Mouse (Mus musculus) embryo, embryonic 11 days (tissue): ENCODE measurements around the gene Itpr2.

Source experiments
- DNase-seq: peaks from one replicate; pipeline ENCODE4 v3.0.0-alpha.2; 2015

The Itpr2 gene

DNA sequence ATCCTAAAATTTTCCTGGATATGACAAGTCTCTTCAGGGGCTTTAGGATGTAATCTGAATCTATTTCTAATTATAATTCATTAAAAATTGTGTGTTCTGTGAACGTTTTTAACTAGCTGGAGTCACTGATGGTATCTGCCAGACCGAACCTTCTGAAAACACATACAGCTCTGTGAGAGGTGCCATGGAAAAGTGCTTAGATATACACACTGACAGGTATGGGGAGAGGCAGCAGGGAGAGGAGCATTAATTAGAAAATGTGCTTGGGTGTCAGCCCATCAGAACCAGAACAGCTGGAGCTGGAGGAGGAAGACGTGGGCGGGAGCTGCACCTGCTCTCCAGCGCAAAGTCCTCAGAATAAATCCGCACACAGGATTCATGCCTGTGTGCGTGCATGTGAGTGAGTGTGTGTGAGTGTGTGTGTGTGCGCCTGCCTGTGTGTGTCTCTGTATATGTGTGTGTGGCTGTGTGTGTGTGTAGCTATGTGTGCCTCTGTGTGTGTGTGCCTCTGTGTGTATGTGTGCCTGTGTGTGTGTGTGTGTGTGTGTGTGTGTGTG is 199.4 kb downstream of the Itpr2 start:
- no peak for DNase-seq

DNA sequence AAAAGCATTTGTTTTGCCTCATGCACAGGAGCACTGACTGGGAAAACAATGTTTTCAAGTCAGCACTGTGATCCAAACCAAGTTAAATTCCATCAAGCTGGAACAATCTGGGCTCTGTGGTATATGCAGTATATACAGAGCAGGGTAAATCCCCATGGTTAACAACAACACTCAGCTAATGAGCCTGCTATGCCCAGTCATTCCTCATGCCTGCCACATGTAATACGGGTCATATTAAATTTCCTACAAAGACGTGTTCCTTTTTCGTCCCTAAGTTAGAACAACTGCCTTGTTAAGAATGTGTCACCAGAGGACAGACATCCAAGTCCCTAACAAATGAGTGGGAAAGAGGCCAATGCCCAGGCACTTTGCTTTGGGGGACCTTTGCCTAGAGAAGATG is 199.9 kb downstream of the Itpr2 start:
- no peak for DNase-seq

DNA sequence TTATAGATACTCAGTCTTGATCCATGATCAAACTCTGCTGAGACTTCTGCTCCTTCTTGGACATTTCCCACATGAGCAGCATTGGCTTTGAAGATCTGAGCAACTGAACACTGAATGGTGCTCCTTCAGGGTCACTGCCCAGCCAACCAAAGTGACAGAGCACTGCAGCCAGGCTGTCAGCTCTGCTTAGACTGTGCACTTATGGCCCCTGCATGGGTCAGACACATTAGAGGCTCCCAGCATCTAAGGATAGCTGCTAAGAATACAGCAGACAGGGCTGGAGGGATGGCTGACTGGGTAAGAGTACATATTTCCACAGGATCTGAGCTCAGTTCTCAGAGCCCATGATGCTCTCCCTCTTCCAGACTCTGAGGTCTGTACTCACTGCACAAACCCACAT is 201.1 kb downstream of the Itpr2 start:
- DNase-seq: no peak

DNA sequence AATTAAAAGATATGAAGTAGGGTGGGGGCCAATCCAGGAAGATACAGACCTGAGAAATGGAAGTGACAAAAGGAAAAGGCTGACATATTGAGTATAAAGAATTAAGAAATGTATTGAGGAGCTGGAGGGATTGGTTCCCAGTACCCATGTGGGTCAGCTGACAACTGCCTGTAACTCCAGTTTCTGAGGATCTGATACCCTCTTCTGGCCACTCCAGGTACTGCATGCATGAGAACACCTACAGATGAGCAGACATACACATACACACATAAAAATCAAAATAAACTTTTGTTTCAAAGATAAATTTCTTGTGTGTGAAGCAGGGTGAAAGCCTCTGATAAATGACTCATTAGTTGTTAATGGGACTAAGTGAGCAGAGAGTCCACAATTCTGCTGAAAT is 203.3 kb downstream of the Itpr2 start:
- DNase-seq: no peak

DNA sequence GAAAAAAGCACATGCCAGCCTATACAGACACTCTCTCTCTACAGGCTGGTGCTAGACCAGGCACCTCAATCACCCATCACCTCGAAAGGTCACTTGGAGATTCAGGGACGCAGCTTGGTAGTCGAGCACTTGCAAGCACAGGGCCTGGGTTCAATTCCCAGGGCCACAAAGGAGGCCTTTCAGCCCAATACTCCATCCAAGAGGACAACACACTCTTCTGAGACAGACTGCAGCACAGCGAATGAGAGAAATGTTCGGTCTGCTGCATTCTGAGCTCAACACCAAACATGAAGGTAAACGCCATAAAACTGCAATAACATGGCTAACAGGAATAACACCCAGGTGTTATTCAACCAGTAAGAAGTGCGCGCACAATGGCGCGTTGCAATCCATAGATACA is 211.0 kb downstream of the Itpr2 start:
- DNase-seq: no peak

DNA sequence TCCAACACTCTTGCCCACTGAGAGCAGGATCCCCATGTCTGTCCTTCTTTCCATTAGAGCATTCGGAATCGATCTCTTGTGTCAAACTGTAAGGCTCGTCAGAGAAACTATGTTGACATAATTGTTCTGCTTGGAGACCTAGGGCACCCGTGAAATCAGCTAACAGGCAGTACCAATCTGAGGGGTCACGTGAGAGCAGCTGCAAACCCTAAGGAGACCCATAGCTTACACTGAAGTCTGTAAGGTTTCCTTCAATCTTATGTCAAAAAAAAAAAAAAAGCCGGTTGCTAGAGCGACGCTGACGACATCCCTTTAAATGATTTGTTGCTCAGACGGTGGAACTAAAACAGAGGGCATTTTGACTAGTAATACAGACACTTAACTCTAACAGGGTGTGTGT is 212.2 kb downstream of the Itpr2 start:
- no peak for DNase-seq

DNA sequence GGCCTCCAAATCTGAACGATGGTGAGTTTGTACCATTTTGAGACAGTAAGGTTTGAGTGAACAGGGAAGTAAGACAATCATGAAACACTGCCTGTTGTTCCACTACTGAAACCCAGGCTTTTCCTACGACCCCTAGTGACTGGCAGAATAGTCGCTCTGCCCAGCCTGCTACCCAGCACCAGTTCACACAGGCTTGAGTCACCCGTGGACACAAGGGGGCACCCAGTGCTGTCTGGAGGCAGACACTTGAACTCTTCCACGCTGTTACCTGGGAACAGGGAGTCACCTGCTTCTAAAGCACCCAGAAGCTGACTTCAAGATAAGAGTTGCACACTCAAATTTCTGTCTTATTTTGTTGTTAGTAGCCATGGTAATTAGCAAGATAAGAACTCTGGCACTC is 213.8 kb downstream of the Itpr2 start:
- DNase-seq: no peak

DNA sequence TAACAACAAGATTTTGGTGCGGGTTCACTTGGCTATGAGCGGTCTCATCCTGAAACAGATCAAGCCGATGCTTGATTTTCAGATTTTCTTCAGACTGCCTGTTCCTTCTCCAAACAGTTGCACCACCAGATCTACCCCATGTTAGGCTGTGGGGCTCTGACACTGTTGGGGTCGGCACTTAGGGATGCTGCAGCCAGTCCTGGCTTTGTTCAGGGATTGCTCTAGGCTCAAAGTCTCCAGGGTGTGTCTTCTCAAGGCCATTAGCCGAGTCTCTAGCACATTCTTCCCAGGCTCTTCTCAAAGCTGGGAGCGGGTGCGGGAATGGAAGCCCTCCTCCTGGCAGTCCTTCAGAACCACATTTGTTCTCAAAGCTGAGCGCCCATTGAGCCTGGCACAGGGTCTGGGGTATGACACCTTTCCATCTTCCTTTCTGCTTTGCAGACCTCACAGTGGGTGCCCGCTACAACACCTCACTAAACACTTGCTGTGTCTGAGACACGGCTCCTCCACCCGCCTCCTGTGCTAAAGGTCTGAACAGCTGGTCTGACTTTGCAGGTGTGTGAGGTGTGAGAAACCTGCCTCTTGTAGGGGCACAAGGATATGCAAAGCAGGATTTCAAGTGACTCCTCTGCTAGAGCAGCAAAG is 217.0 kb downstream of the Itpr2 start:
- no peak for DNase-seq

DNA sequence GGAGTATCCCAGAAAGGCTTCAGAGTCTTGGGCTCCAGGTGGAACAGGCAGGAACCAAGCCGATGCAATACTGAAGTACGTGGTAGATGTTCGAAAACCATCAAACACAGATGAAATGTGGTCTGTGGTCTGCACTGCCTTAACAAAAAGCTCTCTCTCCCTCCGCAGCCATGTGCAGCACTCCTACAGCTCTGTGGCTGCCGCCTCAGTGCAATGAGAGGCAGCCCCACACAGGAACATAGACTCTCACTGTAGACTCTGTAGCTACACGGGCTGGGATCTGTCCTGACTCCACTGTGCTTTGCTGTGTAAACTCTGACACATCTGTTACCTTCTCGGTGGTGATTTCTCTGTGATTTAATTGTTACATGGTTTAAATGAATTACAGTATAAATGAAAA is 218.0 kb downstream of the Itpr2 start:
- no peak for DNase-seq

DNA sequence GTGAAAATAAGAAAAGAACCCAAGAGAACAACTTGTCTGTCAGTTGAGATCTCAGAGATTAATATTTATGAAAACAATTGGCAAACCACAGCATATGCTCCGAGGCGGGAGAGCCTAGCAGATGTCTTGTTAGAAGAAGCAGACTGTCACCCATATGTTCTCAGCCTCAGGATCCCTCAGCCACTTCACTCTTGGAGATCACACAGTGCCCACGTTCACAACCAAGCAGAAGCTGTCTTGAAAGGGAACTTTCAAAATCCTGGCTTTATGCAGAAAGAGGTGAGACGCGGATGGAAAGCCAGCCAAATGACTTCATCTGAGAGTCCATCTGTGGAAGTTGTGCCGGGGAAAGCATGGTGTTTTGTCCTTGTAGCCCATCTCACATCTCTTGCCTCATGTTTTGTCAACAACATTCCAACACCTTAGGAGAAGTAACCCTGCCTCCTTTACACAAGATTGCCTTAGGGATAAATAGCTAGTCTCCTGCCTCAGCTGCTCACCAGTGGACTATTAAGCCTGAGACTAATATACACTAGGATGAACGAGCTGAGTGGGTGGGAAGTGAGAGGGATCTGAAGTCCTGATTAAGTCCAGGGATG is 219.9 kb downstream of the Itpr2 start:
- DNase-seq: no peak

DNA sequence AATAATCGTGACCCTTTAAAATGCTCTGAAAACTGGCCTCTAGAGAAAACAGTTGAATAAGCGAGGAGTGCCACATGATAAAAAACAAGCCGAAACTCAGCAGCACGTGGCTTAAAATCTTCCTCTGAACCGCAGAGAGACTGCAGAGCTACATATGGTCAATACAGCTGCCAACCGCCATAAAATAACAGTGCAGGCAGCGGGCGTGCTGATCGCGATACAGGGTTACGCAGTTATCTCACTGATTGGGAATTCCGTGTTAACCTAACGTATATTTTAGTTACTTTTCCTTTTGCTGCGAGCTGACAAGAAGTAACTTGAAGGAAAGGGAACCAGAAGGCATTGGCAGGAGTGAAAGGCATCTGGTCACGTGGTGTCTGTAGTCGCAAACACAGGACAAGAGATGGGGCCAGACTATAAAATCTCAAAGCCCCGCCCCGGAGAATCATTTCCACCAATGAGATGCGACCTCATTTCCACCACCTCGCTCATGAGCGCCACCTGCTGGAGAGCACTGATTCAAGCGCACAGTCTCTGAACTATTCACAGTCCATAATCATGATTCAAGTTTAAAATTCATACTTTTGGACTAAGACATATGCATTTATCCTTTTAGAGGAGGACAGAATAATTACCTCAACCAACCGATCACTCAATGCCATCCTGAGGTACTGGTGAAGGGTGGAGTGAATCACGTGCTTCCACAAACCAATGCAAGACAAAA is 220.7 kb downstream of the Itpr2 start:
- no peak for DNase-seq

DNA sequence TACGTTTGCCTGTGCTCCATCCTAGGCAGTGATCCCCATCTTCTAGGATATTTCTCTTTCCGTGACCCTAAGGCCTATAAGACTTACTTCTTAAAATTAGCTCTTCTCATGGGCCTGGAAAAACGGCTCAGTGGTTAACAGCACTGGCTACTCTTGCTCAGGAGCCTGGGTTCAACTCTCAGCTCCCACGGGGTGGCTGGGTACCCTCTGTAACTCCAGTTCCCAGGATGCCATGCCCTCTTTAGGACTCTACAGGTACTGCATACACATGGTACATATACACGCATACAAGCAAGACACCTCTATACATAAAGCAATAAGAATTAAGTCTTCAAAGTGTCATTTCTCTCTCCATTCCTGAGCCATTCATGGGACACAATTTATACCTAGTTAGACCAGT is 228.8 kb downstream of the Itpr2 start:
- DNase-seq: no peak

DNA sequence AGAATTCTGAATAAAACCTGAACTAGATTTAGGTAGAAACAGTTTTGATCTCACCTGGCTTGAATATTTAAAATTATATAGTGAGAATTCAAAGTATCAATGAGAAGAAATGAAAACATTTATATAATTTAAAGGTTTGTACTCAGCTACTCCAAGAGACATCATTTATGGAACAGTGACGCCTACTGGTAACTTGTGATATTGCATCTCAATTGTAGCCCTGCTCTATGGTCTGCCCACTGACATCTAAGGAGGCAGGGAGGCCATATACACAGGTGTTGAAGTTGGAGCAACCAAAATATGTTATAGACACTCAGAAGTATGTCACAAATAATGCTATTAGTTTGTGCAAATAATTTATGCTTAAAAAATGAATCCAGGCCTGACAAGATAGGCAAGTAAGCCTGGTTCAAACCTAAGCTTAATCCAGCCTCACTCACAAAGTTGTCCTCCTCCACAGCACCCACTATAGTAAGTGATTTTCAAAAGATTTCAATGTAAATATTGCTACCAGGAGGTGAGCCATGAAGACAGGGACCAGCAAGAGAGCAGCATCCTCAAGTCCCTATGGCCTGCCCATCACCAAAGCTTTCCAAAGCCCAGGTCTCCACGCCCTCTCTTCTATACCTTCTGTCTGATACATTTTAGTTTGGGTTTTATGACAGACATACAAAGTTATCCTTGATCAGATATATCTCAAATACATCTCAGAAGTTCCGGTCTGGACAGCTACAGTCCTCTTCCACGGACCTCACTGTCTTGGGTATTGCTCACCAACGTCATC is 229.6 kb downstream of the Itpr2 start:
- peak; percentile 74 for DNase-seq

DNA sequence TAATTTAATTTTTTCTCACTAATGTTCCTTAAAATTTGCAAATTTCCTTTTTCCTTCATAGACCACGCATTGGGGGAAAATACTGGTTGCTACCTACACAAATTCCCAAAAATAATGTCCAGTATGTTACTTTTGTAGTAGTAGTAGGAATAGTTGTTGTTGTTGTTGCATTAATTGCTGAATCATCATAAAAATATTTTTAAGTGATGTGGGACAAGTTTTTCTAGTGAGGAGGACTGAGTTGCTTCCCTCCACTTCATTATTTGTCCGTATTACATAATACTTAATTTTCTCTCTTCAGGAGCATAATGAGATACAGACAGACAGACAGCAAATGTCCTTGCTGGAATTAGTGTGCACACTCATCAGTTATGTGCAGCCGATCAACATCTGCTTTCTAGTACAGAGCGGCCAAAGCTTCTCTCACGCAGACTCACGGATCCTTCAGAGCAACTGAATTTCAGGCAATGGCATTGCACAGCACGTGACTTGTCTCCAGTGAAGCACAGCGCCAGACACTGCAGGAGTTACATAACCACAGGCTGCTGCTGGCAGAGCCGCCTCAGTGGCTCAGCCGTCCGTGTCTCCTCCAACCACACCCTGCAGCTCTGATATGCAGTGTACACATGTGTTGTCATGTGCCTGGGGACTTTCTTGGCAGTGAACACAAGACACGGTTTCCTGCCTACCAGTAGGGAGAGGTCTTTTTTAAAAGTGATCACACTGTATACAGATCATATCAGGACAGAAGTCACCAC is 231.1 kb downstream of the Itpr2 start:
- DNase-seq: peak; percentile 43

DNA sequence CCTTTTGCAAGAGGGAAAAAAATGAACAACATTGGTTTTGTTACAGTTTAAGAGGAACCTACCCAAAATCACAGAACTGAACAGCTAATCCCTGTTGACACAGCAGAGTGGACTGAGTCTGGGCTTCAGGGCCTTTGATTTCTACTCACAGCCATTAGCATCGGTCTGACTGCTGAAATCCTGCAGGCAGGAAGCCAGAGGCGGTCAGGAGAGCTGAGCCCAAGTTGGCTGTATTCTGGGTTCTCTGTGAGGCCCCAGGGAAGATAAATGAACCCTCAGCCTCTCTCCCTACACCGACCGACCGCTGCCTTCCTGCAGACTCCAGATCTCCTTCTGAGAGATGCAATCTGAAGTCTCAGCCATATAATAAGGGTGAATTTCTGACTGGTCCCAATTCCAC is 231.9 kb downstream of the Itpr2 start:
- DNase-seq: peak; percentile 18

DNA sequence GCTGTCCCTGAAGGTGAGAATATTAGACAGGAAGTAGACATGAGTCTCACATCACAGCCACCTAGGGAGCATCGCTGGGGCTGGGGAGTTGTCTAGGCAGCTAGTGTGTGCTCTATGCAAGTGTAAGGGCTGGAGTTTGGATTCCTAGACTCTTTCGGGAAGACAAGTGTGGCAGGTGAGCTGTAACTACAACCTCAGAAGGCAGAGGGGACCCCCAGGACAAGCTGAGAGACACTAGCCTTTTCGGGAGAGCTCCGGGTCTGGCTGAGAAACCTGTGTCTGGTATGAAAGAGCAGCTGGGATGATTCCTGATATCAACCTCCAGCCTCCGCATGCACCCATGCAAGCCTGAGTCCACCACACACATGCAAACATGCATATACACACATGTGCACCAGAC is 232.7 kb downstream of the Itpr2 start:
- DNase-seq: no peak

DNA sequence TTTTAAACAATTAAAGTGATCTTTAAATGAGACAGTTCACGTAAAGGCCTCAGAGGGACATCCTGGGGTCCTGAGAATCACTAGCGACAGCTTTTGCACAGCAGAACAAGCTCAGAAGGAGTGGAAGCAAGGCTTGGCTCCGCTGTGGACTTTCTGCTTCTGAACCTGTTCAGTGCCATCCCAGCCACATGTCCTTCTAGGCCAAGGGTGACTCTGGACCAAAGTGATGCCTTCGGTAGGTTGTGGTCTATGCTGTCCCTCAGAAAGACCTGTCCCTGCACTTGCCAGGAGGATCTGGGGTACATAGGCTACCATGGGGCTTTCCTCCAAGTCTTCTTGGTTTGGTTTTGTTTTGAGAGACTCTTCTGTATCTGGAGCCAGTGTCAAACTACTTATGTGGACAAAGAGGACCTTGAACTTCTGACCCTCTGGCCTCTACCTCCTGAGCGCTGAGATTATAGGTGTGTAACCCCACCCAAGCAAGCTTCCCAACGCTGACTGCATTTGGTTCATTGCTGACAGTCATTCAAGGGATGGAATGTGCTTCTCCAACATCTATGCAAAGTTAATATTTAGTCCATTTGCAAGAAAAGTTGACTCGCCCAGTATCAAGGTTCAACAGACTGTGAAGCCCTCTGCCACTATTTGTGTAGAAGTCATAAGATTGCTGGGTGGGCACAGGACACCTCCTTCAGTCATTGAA is 241.2 kb downstream of the Itpr2 start:
- no peak for DNase-seq

DNA sequence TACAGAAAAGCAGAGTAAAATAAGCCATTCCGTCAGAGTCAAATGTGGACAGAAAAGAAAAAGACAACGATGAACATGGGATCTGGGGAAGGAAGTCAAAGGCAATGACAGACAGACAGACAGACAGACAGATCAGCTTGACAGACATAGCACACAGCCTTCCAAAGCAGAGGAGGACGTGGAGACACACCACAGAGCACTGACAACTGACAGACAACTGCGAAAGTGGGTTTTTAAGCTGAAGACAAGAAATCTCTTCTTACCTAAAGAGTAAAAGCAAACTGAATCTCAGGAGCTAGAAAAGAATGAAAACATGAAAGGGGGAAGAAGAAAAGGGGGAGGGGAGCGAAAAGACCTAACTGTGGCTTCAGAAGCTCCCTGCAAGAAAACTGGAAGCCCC is 243.3 kb downstream of the Itpr2 start:
- no peak for DNase-seq

DNA sequence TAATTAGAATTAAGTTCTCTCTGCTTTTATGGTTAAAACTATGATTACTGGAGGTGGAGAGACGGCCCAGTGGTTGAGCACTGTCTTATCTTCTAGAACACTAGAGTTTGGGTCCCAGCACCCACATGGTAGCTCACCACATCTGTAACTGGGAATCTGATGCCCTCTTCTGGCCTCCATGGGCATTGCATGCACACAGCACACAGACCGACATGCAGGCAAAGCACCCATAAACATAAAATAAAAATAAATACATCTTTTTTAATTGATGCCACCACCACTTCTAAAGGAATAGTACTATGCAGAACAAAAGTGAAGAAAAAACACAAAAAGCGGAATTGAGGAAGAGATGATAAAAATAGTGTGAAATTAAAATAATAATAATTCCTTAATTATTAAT is 243.8 kb downstream of the Itpr2 start:
- DNase-seq: no peak

DNA sequence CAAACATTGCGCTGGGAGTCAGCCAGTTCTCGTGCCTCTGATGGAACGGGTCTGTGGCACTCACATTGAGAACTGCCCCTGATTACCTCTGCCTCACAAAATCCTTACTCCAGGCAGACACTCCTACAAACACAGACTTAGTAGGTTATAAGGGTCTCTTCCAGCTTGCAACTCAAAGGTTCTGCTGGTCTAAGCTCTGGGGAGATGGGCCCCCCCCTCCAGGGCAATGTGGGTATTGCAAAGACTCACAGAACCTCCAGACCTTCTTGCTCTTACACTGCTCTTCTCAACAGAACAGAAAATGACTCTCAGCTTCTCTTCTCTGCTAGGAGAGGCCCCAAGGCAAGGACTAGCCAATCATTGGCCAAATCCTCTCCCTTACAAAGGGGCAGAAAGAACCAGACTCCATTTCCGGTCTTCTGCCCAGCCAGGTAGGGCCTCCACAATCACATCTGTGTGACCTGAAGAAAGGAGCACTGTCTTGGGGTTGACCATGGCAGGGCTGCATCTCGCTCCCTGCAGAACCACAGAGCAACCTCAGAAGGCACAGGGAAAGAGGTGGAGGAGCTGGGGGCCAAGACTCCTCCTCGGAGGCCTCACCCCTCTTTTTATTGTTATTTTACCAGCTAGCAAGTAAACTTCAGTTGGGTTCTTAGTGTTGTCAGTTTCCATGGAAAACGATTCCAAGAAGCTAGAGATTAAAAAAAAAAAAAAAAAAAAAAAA is 244.9 kb downstream of the Itpr2 start:
- peak; percentile 24 for DNase-seq

DNA sequence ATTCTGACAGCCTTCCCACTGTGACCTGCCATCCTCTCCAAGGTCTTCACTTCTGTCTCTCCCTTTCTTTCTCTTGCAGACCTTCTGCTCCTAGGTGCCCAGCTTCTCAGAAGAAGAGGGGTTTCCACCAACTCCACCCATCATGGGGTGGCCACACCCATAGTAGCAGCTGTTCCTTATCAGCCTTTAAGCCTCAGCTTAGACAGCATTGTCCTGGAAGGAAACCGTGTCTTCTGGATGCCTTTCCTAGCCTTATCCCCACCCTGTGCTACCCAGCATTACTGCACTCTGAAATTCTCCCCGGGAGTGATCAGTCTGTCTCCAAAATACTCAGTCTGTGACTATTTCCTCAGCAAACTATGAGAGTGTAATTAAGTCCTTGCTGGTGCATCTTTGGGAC is 245.6 kb downstream of the Itpr2 start:
- no peak for DNase-seq
